Mouse (Mus musculus) bone marrow macrophage, adult 2 months (primary cell): ENCODE data around the gene Pmm2. TPM values are rescaled to one million over a fixed set of nuclear protein-coding genes. Genes with fewer than 3 reads are reported as not detected.

Source experiments
- H3K27ac ChIP-seq: 2 replicates; pipeline ENCODE4 v1.5.1; 2012; ENCODE audit warnings: low read depth, low read length; ENCODE audit not compliant: insufficient read depth
- H3K4me1 ChIP-seq: 2 replicates; pipeline ENCODE4 v1.6.1; 2012; ENCODE audit warnings: low read length; ENCODE audit not compliant: control insufficient read depth, insufficient read depth
- H3K4me3 ChIP-seq: 2 replicates; pipeline ENCODE4 v1.5.1; 2012; ENCODE audit warnings: mild to moderate bottlenecking, low read length, moderate library complexity; ENCODE audit not compliant: insufficient read depth
- CTCF ChIP-seq: IDR thresholded peaks from 2 replicates; pipeline ENCODE4 v1.5.1; 2012; ENCODE audit warnings: low read depth, mild to moderate bottlenecking, low read length, moderate library complexity
- POLR2A ChIP-seq: IDR thresholded peaks from 2 replicates; pipeline ENCODE4 v1.6.1; 2012; ENCODE audit warnings: mild to moderate bottlenecking, low read depth, low read length, borderline replicate concordance
- polyA plus RNA-seq: library from polyadenylated mRNA; stranded (reverse); fragments of >200 nt; gene quantifications from 2 replicates; pipeline ENCODE4 v1.2.4, GENCODE M21; 2012; ENCODE audit not compliant: missing spikeins, insufficient read depth, insufficient read length

The Pmm2 gene
- polyA plus RNA-seq, 1 experiment, result 59.0 TPM

DNA sequence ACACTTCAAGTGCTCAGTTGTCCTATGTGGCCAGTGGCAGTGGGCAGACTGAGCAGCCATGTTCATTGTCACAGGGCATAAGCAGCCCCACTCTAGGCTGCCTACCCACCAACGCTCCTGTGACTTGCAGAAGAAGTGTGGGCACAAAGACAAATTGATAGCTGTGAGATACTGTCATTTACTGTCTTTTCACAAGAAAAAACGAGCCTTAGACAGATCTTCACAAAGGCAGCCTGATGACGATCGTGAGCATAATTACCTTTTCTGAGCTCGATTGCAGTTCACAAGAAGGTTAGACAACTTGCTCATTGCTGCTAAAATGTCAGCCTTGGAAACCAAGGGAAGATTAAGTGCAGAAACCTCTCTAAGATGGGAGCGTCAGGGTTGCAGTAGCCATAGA, 17.6 kb downstream of the Pmm2 start:
- H3K4me1 ChIP-seq, result no peaks in the 10 kb centered on the region
- H3K4me3 ChIP-seq, result no peak overlapping the region
- H3K27ac ChIP-seq, result no peak overlapping the region
- no peak for TF ChIP-seq POLR2A
- TF ChIP-seq CTCF, result no peak

DNA sequence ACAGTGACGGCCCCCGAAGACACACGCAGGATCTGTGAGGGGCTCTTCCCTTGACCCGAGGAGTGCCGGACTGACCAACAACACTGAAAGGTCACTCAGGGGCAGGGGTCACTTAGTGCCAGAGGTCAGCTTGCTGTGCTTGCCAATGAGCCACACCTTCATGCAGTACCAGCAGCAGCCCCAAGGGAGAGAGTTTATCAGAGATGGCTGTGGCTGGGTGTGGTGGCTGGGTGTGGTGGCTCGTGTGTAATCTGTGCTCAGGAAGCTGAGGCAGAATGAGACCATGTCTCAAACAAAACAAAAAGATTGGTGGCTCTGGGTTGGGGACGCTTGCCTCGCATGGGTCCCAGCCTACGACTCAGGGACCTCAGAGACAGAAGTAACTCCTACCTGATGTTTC, 18.1 kb downstream of the Pmm2 start:
- no peaks in the 10 kb centered on the region for H3K4me1 ChIP-seq

DNA sequence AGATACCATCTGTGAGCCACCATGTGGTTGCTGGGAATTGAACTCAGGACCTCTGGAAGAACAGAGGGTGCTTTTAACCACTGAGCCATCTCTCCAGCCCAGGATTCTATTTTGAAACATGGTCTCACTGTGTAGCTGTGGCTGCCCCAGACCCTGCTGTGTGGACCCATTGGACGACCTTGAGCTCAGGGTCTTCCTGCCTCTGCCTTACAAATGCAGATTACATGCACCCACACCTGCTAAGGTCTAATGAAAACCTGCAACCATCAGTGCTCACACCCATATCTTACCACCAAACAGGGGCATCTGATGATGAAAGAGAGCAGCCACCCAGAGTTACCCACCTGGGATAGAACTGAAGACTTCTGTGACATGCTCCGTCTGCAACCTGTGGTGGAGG, 18.8 kb downstream of the Pmm2 start:
- Histone ChIP-seq H3K4me1 (no peaks in the 10 kb centered on the region), H3K27ac (no peak overlapping the region), H3K4me3 (no peak overlapping the region)
- TF ChIP-seq POLR2A (no peak), CTCF (no peak)

More for the DNA sequence above, 18.1 kb downstream of the Pmm2 start:
- no peak overlapping the region for H3K27ac ChIP-seq
- H3K4me3 ChIP-seq, result no peak overlapping the region
- TF ChIP-seq CTCF (no peak), POLR2A (no peak)

DNA sequence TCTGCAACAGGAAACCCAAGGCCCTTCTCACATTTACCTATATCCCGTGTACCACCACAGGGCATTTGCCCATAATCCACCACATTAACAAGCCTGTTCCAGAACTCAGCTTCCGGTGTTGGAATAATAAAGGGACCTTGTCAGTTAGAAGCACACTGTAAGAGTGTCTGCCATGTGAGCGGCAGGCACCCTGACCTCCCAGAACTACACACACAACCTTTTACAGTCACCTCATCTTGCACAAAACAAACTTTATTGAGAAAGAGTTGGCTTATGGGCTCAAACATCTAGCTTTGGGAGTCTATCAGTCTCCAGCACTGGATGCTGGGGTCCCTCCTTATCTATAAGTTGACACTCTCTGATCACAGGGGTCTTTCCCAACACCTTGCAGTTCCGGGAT, 20.9 kb downstream of the Pmm2 start:
- H3K27ac ChIP-seq, result no peak overlapping the region

DNA sequence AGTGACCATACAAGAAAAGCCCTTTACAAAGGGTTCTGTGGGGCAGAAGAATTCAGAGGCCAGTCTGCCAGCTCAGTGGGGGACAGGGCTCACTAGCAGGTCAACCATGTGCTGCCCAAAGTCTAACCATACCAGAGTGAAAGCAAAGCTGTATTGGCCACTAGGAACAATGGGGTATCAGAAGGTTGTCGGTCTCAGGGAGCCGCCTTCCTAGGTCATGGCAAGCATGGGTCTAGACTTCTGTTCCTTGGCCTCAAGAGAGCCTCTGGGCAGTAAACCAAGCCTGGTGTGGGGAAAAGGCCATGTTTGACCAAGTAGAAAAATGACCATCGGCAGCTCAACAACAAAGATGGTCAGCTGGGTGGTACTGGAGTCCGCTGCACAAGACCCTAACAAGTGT, 21.3 kb downstream of the Pmm2 start:
- H3K27ac ChIP-seq, result no peak overlapping the region
- H3K4me1 ChIP-seq, result peaks cover 8% of the 10 kb centered on the region
- no peak for TF ChIP-seq CTCF
- no peak for TF ChIP-seq POLR2A
- H3K4me3 ChIP-seq, result no peak overlapping the region

More for the DNA sequence above, 20.9 kb downstream of the Pmm2 start:
- Histone ChIP-seq H3K4me3 (no peak overlapping the region), H3K4me1 (peaks cover 8% of the 10 kb centered on the region)
- TF ChIP-seq POLR2A, result no peak
- no peak for TF ChIP-seq CTCF

DNA sequence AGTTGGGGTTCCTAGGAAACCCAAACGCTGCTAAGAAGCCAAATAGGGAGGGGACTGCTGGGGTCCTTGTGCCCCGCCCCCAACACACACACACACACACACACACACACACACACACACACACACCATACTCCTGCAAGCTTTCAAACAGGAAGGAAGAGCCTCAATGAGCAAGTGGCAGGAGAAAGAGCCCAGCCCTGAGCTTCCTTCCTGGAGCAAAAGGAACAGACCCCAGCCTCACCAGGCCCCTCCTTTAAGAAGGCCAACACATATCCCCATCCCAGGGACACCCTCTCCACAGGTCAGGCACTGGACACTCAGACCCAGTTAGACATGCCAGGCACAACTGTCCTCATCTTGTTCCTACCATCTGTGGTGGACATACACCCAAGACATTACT, 25.5 kb downstream of the Pmm2 start:
- TF ChIP-seq POLR2A (no peak), CTCF (no peak)
- Histone ChIP-seq H3K4me3 (no peak overlapping the region), H3K4me1 (peaks cover 31% of the 10 kb centered on the region), H3K27ac (no peak overlapping the region)

DNA sequence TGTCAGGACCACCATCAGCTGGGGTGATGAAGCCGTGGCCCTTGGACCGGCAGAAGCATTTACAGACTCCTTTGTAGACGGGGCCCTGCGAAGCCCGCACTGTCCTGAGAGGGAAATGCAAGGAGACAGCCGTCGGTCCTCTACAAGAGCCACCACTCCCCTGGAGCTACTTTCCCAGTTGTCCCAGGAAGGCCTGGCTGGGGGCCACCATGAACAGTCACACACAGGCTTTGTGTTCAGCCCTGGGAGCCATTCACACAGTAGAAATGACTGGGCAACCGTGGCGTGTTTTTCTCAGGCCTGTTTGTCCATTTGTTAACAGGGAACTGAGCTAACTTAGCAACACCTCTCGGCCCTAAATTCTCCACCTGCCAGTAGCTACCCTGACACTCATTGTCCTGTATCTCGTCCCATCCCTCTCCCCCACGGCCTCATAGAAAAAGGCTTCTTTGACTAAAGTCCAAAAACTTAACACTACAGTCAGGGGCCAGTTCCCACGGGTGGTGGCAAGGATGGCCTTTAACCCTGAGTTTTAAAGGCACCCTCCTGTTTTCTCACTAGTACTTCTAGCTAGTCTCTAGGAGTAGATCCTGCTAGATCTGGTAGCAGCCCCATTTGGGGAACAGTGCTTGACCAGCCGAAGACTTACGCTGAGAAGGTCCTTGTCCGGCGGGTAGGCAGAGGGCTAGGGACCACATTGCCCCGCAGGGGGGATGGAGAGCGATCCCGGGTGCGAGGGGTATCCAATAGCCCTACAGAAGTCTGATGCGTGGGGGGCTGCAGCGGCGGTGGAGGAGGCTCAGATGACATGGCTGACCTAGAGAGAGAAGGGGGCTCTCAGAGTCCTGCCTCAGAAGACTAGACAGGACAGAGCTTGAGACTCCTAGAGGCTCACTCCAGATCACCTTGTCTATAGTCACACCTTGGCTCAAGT, 26.4 kb downstream of the Pmm2 start:
- Histone ChIP-seq H3K4me3 (no peak overlapping the region), H3K4me1 (peaks cover 33% of the 10 kb centered on the region), H3K27ac (no peak overlapping the region)
- no peak for TF ChIP-seq CTCF
- no peak for TF ChIP-seq POLR2A

DNA sequence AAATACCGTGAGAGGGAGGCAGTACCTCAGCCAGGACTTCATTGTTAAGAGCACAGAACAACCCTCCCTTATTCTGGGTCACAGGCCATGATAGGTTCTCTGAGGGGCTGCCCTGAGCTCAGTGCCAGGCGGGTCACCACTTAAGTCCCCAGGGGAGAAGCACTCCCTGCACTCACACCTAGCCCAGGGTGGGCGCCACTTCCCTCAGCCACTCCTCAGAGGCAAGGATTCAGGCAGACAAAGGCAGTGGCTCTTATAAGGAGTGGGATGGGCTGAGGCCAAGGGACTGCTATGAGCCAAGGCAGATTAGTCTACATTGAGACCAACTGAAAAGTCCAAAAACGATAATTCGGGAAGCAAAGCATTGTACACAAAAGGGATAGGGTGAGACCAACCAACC, 27.9 kb downstream of the Pmm2 start:
- Histone ChIP-seq H3K4me3 (no peak overlapping the region), H3K27ac (no peak overlapping the region), H3K4me1 (peaks cover 40% of the 10 kb centered on the region)
- TF ChIP-seq CTCF (no peak), POLR2A (no peak)

DNA sequence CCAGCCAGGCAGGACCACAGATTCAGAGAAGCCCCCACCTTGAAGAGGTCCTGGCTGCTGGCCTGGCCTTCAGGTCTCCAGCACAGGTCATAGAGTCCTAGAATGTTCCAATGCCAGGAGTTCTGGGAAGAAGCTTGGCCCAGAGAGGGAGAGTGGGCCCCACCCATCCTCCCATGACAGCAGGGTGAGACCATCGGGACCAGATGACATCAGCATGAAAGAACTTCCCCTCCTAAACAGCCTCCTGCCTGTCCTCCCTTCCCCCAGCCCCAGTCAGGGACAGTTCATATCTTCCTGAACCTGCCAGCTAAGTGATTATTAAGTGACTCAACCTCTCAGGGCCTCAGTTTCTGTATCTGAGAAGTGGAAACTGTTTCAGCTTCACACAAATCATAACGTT, 29.0 kb downstream of the Pmm2 start:
- peak overlapping the region; percentile 58 for H3K27ac ChIP-seq
- no peak for TF ChIP-seq POLR2A
- TF ChIP-seq CTCF, result no peak
- H3K4me1 ChIP-seq, result peaks cover 46% of the 10 kb centered on the region
- no peak overlapping the region for H3K4me3 ChIP-seq

DNA sequence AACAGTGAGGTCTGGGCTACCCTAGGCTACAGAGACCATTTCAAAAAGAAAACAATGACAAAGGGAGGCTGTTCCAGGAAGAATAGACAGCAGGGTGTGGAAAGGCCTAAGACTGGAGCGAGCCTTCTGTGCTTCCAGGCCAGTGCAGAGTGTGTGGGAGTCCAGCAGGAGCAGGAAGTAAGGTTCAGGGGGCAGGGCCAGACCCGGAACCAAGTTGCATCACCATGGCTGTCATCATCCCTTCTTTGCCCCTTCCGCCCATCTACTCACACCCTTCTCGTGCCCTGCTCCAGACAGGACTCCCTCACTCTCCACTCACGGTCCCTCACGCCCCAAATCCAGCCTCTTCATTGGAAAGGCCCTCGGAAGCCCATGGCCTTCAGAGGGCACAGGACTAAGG, 29.8 kb downstream of the Pmm2 start:
- TF ChIP-seq CTCF (no peak), POLR2A (no peak)
- no peak overlapping the region for H3K4me3 ChIP-seq
- H3K27ac ChIP-seq, result peak overlapping the region; percentile 58
- peaks cover 46% of the 10 kb centered on the region for H3K4me1 ChIP-seq

DNA sequence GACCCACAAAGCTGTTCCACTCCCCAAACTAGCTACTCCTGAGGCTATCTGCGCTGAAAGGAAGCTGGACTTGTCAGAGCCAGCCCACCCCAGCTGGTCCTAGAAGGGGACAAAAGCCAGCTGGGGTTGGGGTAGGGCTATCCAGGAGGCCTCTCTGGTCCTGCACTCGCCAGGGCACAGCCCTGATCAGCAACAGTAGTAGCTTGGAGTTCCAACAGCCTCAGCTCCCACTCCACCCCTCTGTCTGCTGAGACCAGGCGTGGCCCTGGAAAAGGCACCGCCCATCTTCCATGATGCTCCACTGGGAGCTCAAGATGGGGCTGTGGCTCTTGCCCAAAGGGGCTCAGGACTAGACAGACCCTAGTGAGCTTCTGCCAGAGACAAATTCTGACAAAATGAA, 30.3 kb downstream of the Pmm2 start:
- Histone ChIP-seq H3K4me1 (peaks cover 44% of the 10 kb centered on the region), H3K27ac (no peak overlapping the region), H3K4me3 (no peak overlapping the region)
- TF ChIP-seq CTCF (no peak), POLR2A (no peak)
